Mouse (Mus musculus) heart, postnatal 0 days (tissue): ENCODE data around the gene Rai14. TPM values are rescaled to one million over a fixed set of nuclear protein-coding genes. Genes with fewer than 3 reads are reported as not detected.

ENCODE experiments used
- ATAC-seq: fragments of 200-750 bp; cut with Nextera tagmentation; 2 replicates; pipeline ENCODE4 v1.8.0; 2017; ENCODE audit warnings: low read depth, moderate number of reproducible peaks, moderate library complexity; ENCODE audit not compliant: insufficient read depth
- DNase-seq: peaks from one replicate; pipeline ENCODE4 v3.0.0-alpha.2; 2016; ENCODE audit warnings: low spot score
- H3K27ac ChIP-seq: fragments of 300-500 bp; sonication (generic); 2 replicates; pipeline ENCODE4 v1.5.1; 2014; ENCODE audit warnings: low read depth, mild to moderate bottlenecking
- H3K27me3 ChIP-seq: fragments of 300-500 bp; sonication (generic); 2 replicates; pipeline ENCODE4 v1.6.1; 2014; ENCODE audit warnings: low read length, mixed read lengths; ENCODE audit not compliant: control insufficient read depth, insufficient read depth
- H3K36me3 ChIP-seq: fragments of 300-500 bp; sonication (generic); replicated peaks from 2 replicates; pipeline ENCODE4 v1.6.1; 2014; ENCODE audit warnings: low read length, mixed read lengths; ENCODE audit not compliant: control insufficient read depth, insufficient read depth
- H3K4me1 ChIP-seq: fragments of 300-500 bp; sonication (generic); 2 replicates; pipeline ENCODE4 v1.6.1; 2014; ENCODE audit warnings: antibody characterized with exemption; ENCODE audit not compliant: control insufficient read depth, insufficient read depth
- H3K4me2 ChIP-seq: fragments of 300-500 bp; sonication (generic); 2 replicates; pipeline ENCODE4 v1.6.1; 2014; ENCODE audit warnings: low read depth, mild to moderate bottlenecking, low read length, moderate library complexity
- H3K4me3 ChIP-seq: fragments of 300-500 bp; sonication (generic); 2 replicates; pipeline ENCODE4 v1.5.1; 2014; ENCODE audit warnings: low read depth, low read length
- H3K9ac ChIP-seq: fragments of 300-500 bp; sonication (generic); replicated peaks from 2 replicates; pipeline ENCODE4 v1.6.1; 2014; ENCODE audit warnings: low read depth, low read length, mixed read lengths
- H3K9me3 ChIP-seq: fragments of 300-500 bp; sonication (generic); replicated peaks from 2 replicates; pipeline ENCODE4 v1.6.1; 2016; ENCODE audit warnings: low read length; ENCODE audit not compliant: control insufficient read depth
- CTCF ChIP-seq: IDR thresholded peaks from 2 replicates; pipeline ENCODE4 v1.5.1; 2016; ENCODE audit warnings: antibody characterized with exemption, control low read depth, low read depth
- EP300 ChIP-seq: IDR thresholded peaks from 2 replicates; pipeline ENCODE4 v1.6.1; 2016; ENCODE audit warnings: antibody characterized with exemption, low read depth
- WGBS: fragments of 180-500 bp; shearing (Covaris S2); extraction: QIAGEN DNeasy Blood & Tissue Kit; methylation state at CpG from one replicate; pipeline ENCODE4 v1.1.7; 2014; 5-methylcytosine and 5-hydroxymethylcytosine counted together
- polyA plus RNA-seq: library from polyadenylated mRNA; unstranded; fragments of >200 nt; fragmentation: Nextera tagmentation; extraction: Ambion mirVana; gene quantifications from 2 replicates; pipeline ENCODE4 v1.2.1, GENCODE M21; 2015
- total RNA-seq: library from RNA; depleted of rRNA; stranded (reverse); fragments of >200 nt; gene quantifications from 2 replicates; pipeline ENCODE4 v1.2.3, GENCODE M21; 2014; ENCODE audit warnings: low replicate concordance

Gene Rai14
- total and polyA plus RNA-seq, 2 experiments from 2014 or later, result 4.1 to 8.9 TPM

DNA sequence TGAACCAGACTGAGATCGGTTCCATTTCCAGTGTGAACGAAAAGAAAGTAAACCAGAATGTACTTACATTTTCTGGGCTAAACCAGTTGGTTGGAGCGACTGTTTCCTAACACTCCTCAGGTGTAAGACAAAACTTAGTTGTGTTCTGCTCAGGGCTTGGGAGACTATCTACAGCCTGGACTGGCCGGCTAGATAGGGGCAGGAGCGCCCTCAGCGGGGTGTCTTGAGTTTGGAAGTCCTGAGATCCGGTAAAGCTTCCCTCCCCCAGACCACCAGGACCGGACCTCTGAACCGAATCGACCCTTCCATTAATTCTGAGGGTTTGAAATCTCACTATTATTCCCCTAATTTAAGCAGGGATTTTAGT, 698 bp upstream of the Rai14 start:
- H3K4me2 ChIP-seq, result peak overlapping the region; percentile 92
- DNase-seq, result peak; percentile 31
- H3K27me3 ChIP-seq, result peaks cover 31% of the 10 kb centered on the region
- peak overlapping the region; percentile 54 for H3K9ac ChIP-seq
- peaks cover 10% of the 10 kb centered on the region; the same call in 1 of the 2 replicates for H3K9me3 ChIP-seq
- peak overlapping the region; percentile 68 for H3K4me3 ChIP-seq
- peak overlapping the region; percentile 73 for H3K27ac ChIP-seq
- peak; percentile 34; the same call in 1 of the 2 replicates for ATAC-seq
- 1% methylated on average over 10 of the region's 10 CpGs for WGBS
- no peaks in the 10 kb centered on the region for H3K36me3 ChIP-seq
- no peaks in the 10 kb centered on the region; the same call in 1 of the 2 replicates for H3K4me1 ChIP-seq
- no peak for TF ChIP-seq EP300

DNA sequence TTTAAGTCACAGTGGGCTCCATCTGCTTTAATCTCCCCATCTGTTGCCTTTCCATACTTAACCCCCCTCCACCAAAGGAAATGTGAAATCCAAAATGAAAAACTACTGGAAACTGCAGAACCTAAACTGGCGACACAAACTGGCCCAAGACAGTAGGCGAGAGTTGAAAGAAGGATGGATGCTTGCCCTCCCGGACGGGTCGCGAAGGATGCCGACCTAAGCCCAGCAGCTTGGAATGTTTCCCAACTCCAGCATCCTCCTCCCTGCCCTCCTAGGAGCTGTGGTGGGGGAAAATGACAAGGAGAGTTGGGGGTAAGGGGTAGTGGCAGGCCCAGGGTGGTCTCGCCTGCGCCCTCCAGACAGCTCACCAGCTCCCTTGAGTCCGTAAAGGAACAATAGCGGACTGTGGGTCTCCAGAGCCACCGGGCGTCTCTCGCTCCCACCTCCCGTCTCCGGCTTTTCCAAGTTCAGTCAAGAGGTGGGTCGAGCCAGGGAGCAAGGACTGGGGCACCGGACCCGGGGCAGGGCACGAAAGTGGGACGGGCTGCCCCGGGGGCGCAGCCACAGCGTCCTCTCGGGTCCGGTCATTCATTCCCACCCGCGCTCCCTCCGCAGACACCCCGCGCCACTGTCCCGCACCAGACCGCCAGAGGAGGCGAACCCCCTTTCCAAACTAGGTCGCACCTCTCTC, 653 bp downstream of the Rai14 start:
- Histone ChIP-seq H3K4me3 (peak overlapping the region; percentile 68), H3K36me3 (no peaks in the 10 kb centered on the region), H3K27me3 (peaks cover 31% of the 10 kb centered on the region), H3K4me2 (peak overlapping the region; percentile 92), H3K27ac (peak overlapping the region; percentile 73), H3K4me1 (no peaks in the 10 kb centered on the region; the same call in 1 of the 2 replicates), H3K9ac (peak overlapping the region; percentile 54), H3K9me3 (peaks cover 10% of the 10 kb centered on the region; the same call in 1 of the 2 replicates)
- under 1% methylated on average over 35 of the region's 35 CpGs for WGBS
- no peak for TF ChIP-seq CTCF
- no peak for TF ChIP-seq EP300
- ATAC-seq (0 out of 2 replicates have a peak, but pooled peaks have one; percentile 8), DNase-seq (no peak)

DNA sequence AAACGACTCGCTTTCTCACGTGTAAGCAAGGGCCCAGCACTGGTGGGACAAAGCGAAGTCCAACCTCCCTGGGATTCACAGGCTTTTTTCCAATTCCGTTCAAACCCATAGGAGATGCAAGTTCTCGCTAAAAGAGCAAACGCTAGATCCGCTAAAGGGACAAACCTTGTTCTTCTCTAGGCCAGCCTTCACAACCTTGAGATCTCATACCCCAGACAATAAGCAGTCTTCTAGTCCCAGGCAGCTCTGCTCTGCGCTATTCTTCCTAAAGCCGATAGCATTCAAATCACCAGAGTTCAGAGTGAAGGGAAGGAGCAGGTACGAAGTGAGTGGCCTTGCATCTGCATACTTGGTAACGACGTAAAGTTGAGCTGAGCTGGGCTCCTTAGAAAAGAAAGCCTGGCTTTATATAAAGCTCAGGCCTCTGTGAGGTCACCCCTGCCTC, 1.2 kb downstream of the Rai14 start:
- Histone ChIP-seq H3K27ac (no peak overlapping the region), H3K27me3 (peaks cover 31% of the 10 kb centered on the region)

DNA sequence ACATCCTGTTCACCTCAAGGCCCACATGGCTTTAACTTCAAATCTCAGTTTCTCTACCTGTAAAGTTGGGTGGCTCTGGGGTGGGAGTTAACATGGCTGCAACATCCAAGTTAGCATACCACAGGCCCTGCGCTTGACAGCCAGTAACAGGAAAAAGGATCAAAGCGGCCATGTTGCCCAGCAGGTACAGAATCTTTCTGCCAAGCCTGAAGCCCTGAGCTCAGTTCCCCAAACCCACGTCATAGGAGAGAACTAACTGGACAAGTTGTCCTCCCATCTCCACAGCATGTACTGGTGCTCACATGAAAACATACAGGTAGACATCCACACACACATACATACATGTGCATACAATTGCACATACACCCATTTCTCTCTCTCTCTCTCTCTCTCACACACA, 2.1 kb downstream of the Rai14 start:
- Histone ChIP-seq H3K9me3 (0 out of 2 replicates have a peak, but pooled peaks cover 6% of the 10 kb centered on the region), H3K36me3 (no peaks in the 10 kb centered on the region), H3K27me3 (peaks cover 31% of the 10 kb centered on the region), H3K9ac (no peak overlapping the region), H3K27ac (no peak overlapping the region), H3K4me3 (0 out of 2 replicates have a peak overlapping the region, but pooled peaks have one; percentile 68), H3K4me1 (no peaks in the 10 kb centered on the region; the same call in 1 of the 2 replicates), H3K4me2 (peak overlapping the region; percentile 92; the same call in 1 of the 2 replicates)
- DNase-seq, result no peak
- no peak for ATAC-seq
- TF ChIP-seq EP300, result no peak
- TF ChIP-seq CTCF, result no peak
- 75% methylated on average over 3 of the region's 3 CpGs for WGBS

More for the DNA sequence above, 1.2 kb downstream of the Rai14 start:
- peak overlapping the region; percentile 54 for H3K9ac ChIP-seq
- H3K36me3 ChIP-seq, result no peaks in the 10 kb centered on the region
- TF ChIP-seq CTCF (no peak), EP300 (no peak)
- H3K4me1 ChIP-seq, result no peaks in the 10 kb centered on the region; the same call in 1 of the 2 replicates
- no peak for ATAC-seq
- peak overlapping the region; percentile 68 for H3K4me3 ChIP-seq
- peaks cover 10% of the 10 kb centered on the region; the same call in 1 of the 2 replicates for H3K9me3 ChIP-seq
- WGBS, result 28% methylated on average over 13 of the region's 13 CpGs
- peak overlapping the region; percentile 92 for H3K4me2 ChIP-seq
- DNase-seq, result no peak

DNA sequence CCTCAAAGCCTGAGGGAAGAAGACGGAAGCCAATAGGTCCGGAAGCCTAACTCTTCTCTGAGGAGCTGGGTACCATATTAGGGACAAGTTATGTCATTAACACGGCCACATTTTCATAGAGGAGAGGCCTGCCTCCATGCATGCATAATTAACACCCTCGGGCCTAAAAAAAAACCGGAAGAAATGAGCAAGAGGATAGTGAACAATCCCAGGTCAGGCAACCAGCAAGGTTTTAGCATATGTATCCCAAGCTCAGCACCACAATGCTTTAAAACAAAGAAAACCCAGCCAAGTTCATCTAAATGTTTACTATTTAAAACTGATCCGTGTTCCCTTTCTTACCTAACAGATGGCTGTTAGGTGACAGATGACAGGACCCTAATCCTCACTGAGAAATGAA, 3.2 kb downstream of the Rai14 start:
- TF ChIP-seq EP300 (no peak), CTCF (no peak)
- no peak overlapping the region for H3K27ac ChIP-seq
- no peak overlapping the region for H3K9ac ChIP-seq
- peaks cover 27% of the 10 kb centered on the region for H3K27me3 ChIP-seq
- no peak for DNase-seq
- H3K4me1 ChIP-seq, result no peaks in the 10 kb centered on the region; the same call in 1 of the 2 replicates
- H3K4me2 ChIP-seq, result no peak overlapping the region
- H3K4me3 ChIP-seq, result no peak overlapping the region
- no peaks in the 10 kb centered on the region for H3K36me3 ChIP-seq
- no peaks in the 10 kb centered on the region for H3K9me3 ChIP-seq
- WGBS, result 66% methylated on average over 6 of the region's 6 CpGs
- no peak for ATAC-seq
